Mouse (Mus musculus) adrenal gland, adult 18-20 months (tissue): ENCODE data around the gene Mccc2. TPM values are rescaled to one million over a fixed set of nuclear protein-coding genes. Genes with fewer than 3 reads are reported as not detected.

ENCODE experiments used
- DNase-seq, 2 experiments: peaks; one replicate each; pipeline ENCODE4 v3.0.0; 2021 to 2022; ENCODE audit warnings: low spot score in 2 of 2
- total RNA-seq, 2 experiments: library from RNA; stranded (reverse); gene quantifications; 1 replicate in 1 of 2; 2 replicates in 1 of 2; pipeline ENCODE4 v1.2.3; 2021

Gene Mccc2
- total RNA-seq, 2 experiments from 2014 or later, result 69.0 to 83.4 TPM

DNA sequence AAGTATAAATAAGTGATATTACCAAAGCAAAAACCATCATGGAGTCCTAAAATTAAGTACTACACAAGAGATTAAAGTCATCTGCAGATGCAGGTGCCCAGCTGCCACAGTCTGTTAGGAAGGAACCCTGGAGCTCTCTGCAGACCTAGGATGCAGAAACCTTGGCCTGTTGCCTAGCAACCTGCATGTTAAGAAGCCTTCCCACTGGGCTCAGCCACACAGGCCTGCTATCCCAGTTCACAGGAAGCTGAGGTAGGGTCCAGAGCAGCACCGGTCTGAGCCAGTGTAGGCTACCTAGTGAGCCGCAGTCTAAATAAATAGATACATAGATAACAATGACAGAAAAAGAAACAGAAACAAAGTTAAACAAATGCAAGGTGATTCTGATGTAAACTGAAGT lies 74.8 kb downstream of the Mccc2 start:
- no peak for DNase-seq

DNA sequence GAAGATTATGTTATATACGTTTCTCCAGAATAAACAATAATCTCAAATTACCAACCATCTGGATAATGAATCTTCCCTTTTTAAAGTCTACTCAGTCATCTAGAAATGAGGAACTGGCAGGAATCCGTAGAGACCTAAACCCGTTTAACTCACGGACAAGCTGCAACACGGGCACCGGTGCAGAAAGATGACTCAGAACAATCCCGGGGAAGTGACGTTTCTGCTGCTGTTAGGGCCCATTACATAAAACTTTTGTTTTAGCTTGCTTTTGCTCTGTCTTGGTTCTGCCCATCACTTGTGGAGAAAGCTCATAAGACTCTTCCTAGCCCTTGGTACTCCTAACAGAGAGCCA lies 76.1 kb downstream of the Mccc2 start:
- DNase-seq, result no peak

- no peak for DNase-seq
Observed at GRCm38 (mm10) chr13:99938606-99939319, 76.7 kb downstream of the Mccc2 start.

DNA sequence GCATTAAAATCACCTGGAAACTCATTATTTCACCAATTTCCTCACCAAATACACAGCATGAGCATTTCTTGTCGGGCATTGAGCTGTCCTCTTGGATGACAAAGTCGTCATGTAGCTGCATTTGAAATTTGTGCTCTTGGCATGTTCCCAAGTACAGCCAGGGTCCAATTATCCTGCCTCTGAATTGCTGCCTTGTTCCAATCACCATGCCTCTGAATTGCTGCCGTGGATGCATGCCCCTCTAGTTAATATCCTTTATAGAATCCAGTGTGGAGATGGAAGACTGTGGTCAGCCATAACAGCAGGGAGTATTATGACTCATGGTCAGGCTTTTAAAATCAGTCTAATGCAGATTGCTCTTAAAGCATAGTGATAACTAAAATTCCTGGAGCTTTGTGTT lies 77.7 kb downstream of the Mccc2 start:
- no peak for DNase-seq

DNA sequence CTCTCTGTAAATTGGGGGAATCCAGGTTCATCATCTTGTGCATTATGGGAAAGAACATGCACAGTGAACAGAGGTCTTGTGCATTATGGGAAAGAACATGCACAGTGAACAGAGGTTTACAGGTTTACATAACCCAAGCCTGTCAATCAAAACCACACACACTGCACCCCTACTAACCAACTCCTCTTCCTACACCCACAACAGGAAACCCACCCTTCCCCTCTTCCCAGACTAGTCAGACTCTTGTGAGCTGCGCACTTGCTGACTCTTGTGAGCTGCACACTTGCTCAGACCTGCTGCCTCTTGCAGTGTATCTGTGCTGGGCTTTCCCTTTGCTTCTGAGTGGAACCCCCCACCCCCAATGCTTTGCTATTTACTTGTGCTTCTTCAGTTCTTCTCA lies 83.0 kb downstream of the Mccc2 start:
- DNase-seq, result no peak

DNA sequence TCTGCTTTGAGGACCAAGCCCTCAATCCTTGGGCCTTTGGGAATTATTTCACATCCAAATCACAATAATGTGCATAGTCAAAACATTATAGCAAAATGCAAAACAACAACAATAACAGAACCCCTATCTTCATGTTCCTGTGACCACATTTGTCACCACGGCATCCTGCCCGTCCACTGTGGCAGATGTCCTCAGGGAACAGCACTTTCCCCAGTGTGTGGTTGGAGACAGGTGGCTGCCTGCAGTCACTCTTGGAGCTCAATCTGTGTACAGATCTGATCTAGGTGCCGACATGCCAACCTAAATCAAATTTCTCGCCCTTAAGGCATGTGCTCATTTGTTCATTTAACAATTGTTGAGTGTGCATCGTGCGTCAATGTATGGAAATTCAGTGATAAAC lies 83.9 kb downstream of the Mccc2 start:
- DNase-seq, result no peak

DNA sequence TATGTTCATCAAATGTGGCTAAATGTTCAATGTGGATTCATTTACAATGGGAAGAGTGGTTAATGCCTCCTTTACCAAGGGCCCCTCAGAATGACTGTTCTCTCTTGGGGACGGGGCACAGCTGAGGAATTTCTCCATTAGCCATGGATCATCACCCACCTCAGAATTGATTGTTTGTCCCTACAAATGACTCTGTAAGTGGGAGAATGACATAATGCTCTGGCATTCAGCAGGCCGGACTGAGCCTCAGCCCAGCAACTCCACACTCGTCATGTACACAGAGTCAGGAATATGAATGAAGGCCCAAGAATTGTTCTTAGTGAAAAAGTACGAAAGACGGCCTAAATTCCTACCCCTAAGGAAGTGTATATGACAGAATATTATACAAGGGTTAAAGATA lies 89.2 kb downstream of the Mccc2 start:
- no peak for DNase-seq

GRCm38 (mm10) chr13:99915632-99916031 lies 99.8 kb downstream of the Mccc2 start:
- DNase-seq, result no peak

DNA sequence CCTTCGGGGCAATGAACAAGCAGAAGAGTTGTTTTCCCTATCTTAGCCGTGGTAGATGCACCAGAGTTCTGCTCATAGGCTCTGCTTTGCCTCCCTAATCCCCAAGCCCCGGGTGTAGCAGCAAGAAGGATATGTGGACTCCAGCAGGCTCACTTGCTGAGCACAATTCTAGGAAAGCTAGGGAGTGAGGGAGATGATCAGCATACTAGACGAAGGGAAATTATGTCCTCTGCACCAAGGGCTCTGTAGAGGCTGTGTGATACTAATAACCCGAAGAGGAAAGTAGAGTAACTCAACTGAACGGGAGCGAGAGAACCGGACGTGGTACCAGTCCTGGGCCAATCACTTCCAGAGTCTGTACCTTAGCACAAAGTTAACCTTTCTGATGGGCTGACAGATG lies 114.5 kb downstream of the Mccc2 start, which contains the start of gene Cartpt:
Gene Cartpt, minus strand, starts transcription at position 127 of the 400 bp plus-strand sequence.
- no peak for DNase-seq

GRCm38 (mm10) chr13:99900557-99900892 lies 114.9 kb downstream of the Mccc2 start:
- DNase-seq, result peak; percentile 29 to 38

GRCm38 (mm10) chr13:99899670-99900556 lies 115.5 kb downstream of the Mccc2 start:
- DNase-seq, result no peak

DNA sequence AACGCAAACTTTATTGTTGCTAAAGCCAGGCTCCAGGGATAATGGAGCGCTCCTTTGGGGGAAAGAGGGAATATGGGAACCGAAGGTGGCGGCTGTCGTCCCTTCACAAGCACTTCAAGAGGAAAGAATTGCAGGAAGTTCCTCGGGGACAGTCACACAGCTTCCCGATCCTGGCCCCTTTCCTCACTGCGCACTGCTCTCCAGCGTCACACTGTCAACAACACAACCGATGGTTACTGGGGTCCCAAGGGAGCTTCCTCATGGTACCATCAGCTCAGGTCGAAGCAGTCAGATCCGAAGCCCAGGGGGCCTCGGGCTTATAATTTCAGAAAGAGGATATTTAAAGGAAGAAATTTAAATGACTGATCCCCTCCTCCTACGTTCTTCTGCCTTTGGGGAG lies 116.6 kb downstream of the Mccc2 start:
- no peak for DNase-seq

Other genes with a start within 250 kb of the Mccc2 start
- 10 to 100 TPM in 1 of 2 experiments, 1 to 10 TPM in 1; 6.7 to 14.4 TPM for gene Cartpt, start 114.5 kb downstream of the Mccc2 start, total RNA-seq
- gene Bdp1, start 88.4 kb upstream of the Mccc2 start, total RNA-seq, result 10 to 100 TPM; 26.8 to 33.0 TPM
- gene Serf1, start 92.4 kb upstream of the Mccc2 start, total RNA-seq, result 10 to 100 TPM; 15.2 to 22.2 TPM
- gene Smn1, start 109.2 kb upstream of the Mccc2 start, total RNA-seq, result 10 to 100 TPM; 29.5 to 32.4 TPM
- gene Naip2, start 186.5 kb upstream of the Mccc2 start, total RNA-seq, result 1 to 10 TPM; 1.8 to 1.9 TPM
- 1 to 10 TPM; 1.4 to 5.0 TPM for gene Naip5, start 230.7 kb upstream of the Mccc2 start, total RNA-seq